Mouse (Mus musculus) olfactory bulb, adult 2 months (tissue): Measurements from ENCODE around the gene Srsx. TPM values are rescaled to one million over a fixed set of nuclear protein-coding genes. Genes with fewer than 3 reads are reported as not detected.
"Not testable (repeated sequence)": the region's sequence is repeated elsewhere in the genome, so short reads cannot be mapped to it uniquely, and the experiment has no call there.

Source experiments
- H3K27ac ChIP-seq: fragments of 200-500 bp; 2 replicates; pipeline ENCODE4 v1.5.1; 2012; ENCODE audit warnings: low read depth, low read length; ENCODE audit not compliant: insufficient read depth
- H3K4me1 ChIP-seq: fragments of 200-500 bp; 2 replicates; pipeline ENCODE4 v1.6.1; 2012; ENCODE audit warnings: low read length; ENCODE audit not compliant: control insufficient read depth, insufficient read depth
- H3K4me3 ChIP-seq: fragments of 200-500 bp; 2 replicates; pipeline ENCODE4 v1.5.1; 2012; ENCODE audit warnings: mild to moderate bottlenecking, low read depth, low read length, moderate library complexity; ENCODE audit not compliant: insufficient read depth
- WGBS: fragments of 180-500 bp; shearing (Covaris S2); methylation state at CpG from one replicate; pipeline ENCODE4 v1.1.7; 2018; 5-methylcytosine and 5-hydroxymethylcytosine counted together
- polyA plus RNA-seq: library from polyadenylated mRNA; stranded (reverse); fragments of >200 nt; gene quantifications from 2 replicates; pipeline ENCODE4 v1.2.4, GENCODE M21; 2012; ENCODE audit warnings: low replicate concordance; ENCODE audit not compliant: missing spikeins, insufficient read depth, insufficient read length

The Srsx gene
- polyA plus RNA-seq: not detected in 2 replicates

DNA sequence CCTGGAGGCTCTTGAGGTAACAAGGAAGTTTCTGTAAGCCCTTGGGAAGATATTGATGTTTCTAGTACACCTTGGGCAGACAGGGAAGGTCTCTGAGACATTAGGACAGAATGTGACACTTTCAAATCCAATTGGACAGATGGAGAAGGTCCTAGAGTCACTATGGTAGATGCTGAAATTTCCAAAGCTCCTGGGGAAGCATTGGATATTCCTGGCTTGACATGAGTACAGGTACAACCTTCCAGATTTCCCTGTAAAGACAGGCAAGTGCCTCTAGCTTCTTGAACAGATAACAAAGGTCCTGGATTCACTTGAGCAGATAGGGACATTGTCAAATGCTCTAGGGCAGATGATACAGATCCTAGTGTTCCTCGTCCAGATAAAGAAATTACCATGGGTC, at the start of gene Srsx:
Gene Srsx, minus strand, starts transcription at position 101 of the 400 bp plus-strand sequence.
- not testable (repeated sequence) for H3K4me1 ChIP-seq, H3K4me3 ChIP-seq, H3K27ac ChIP-seq
- no CpG with 5 or more reads among the region's 1 CpGs for WGBS

DNA sequence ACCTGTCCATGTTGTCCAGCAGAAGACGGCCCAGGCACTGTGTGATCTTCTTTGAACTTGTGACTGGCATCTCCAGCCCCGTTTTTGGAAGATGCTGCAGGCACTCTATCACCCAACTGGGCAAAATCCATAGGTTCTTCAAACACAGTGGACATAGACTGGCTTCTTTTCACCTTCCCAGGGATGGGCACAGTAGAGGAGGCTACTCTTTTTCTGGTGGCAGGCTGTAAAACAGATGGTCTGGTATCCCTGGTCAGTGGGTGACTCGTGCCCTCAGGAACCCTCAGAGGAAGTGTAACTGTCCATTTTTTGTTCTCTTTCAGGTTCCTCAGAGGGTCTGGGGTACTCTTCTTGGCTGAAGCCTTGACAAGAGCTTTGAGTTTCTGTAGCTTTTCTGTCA, 24.5 kb upstream of the Srsx start, which contains the start of gene Gm17577:
Gene Gm17577, minus strand, starts transcription at position 101 of the 400 bp plus-strand sequence.
- not testable (repeated sequence) for H3K4me3 ChIP-seq, H3K4me1 ChIP-seq, H3K27ac ChIP-seq
- WGBS: no CpG with 5 or more reads among the region's 3 CpGs

Other genes starting within 250 kb of the Srsx start
- not detected in 2 replicates for gene Gm17521, start 192.8 kb downstream of the Srsx start, polyA plus RNA-seq
- not detected in 2 replicates for gene Cldn34c1, start 119.0 kb downstream of the Srsx start, polyA plus RNA-seq
- gene Gm17577, start 24.4 kb upstream of the Srsx start, polyA plus RNA-seq: not detected in 2 replicates